Mouse (Mus musculus) lung, postnatal 0 days (tissue): ENCODE measurements at regions not wholly inside any gene's neighbourhood (a gene's known extent, or its start where the extent isn't known, plus 50 kb on each side); places are given as distances from the start of the nearest gene placed in this dataset.

Experiments
- CTCF ChIP-seq: IDR thresholded peaks from 2 replicates; pipeline ENCODE4 v1.5.1; 2016; ENCODE audit warnings: antibody characterized with exemption, mild to moderate bottlenecking
- EP300 ChIP-seq: IDR thresholded peaks from 2 replicates; pipeline ENCODE4 v1.6.1; 2016; ENCODE audit warnings: antibody characterized with exemption, mild to moderate bottlenecking, control low read depth

- TF ChIP-seq CTCF (no peak), EP300 (no peak)
These were observed 67.8 kb upstream of the Lifr start for GRCm38 (mm10) chr15:7022660-7023059.
